Mouse (Mus musculus) inflammation-experienced regulatory T-cells (primary cell): ENCODE results near the gene Klf7. TPM values are rescaled to one million over a fixed set of nuclear protein-coding genes. Genes with fewer than 3 reads are reported as not detected.

Experiments used
- polyA plus RNA-seq, 2 experiments: library from polyadenylated mRNA; unstranded; fragments of 100-300 nt; shearing (Covaris generic); gene quantifications; one replicate each; pipeline ENCODE4 v1.2.1; 2017

The Klf7 gene
- polyA plus RNA-seq, result 10 to 100 TPM; 16.0 to 22.0 TPM

GRCm38 (mm10) chr1:64121559-64122465 is at the start of gene Klf7:
TSS of gene Klf7 (minus strand) at chr1:64122282.

